Mouse (Mus musculus) kidney, adult 9 months (tissue): ENCODE results near the gene Gng12.
"Not testable (repeated sequence)": the region's sequence is repeated elsewhere in the genome, so short reads cannot be mapped to it uniquely, and the experiment has no call there.

Experiments
- DNase-seq: peaks from one replicate; pipeline ENCODE4 v3.0.0; 2022

Gene Gng12

DNA sequence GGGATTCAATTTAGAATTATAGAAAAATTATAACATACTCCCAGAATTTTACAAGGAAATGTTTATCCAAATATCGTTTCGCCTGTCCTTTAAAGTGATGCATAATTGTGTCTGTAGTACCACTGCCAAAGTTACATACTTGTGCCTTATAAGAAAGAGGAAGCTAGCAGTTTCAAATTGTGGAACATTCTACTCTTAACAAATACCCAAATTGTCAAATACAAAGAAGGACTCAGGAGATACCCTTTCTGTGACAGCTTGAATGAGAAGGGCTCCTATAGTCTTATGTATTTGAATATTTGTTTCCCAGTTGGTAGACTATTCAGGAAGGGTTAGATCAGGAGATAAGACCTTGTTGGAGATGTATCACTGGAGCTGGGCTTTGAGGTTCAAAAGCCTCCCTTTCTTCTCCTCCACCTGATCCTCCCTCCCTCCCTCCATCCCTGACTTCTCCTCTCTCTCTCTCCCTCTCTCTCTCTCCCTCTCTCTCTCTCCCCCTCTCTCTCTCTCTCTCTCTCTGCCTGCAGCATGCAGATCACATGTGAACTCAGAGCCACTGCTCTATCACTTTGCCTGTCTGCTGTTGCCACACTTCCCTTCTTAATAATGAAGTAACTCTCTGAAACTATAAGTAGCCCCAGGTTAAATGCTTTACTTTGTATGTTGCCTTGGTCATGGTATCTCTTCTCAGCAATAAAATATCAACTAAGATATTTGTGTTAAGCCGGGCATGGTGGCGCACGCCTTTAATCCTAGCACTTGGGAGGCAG is 62.5 kb downstream of the Gng12 start:
- DNase-seq: no peak

GRCm38 (mm10) chr6:66962582-66963043 is 66.4 kb downstream of the Gng12 start:
- peak; percentile 83 for DNase-seq

GRCm38 (mm10) chr6:66963068-66963467 is 66.9 kb downstream of the Gng12 start:
- no peak for DNase-seq

GRCm38 (mm10) chr6:66963651-66964050 is 67.5 kb downstream of the Gng12 start:
- not testable (repeated sequence) for DNase-seq

DNA sequence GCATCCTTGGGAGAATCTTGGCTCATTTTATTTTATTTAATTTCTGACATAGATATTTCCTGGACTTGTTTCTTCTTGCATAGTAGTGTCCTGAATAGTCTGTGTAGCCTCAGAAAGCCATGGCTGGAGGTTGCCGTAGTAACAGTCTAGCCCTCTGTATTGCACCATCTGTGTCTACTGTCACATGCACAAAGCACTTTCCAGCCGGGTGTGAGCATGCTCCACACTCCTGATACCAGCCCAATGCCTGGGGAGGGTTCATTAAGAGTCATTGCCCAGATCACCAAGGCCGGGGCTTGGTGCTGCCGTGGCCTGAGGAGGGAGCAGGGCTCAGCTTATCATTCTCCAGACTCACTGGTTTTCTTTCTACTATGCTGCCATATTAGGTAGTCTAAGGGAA is 68.0 kb downstream of the Gng12 start:
- no peak for DNase-seq

DNA sequence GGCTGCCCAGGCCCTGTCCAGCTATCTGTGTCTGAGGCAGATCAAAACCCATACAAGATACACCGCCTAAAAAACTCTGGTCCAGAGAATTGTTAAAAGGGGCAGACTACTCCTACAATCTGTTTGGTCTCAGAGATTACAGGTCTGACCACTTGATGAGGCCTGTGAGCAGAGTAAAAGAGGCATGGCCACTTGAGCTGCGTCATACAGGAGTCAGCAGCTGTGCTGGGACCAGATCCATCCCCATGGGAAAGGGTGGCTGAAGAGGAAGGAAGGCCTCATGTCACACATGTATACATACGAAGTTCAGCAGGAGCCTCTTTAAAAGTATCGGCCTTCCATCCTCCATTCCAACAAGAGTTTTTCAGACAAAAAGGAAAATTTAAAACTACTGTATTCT is 69.0 kb downstream of the Gng12 start:
- DNase-seq: no peak

DNA sequence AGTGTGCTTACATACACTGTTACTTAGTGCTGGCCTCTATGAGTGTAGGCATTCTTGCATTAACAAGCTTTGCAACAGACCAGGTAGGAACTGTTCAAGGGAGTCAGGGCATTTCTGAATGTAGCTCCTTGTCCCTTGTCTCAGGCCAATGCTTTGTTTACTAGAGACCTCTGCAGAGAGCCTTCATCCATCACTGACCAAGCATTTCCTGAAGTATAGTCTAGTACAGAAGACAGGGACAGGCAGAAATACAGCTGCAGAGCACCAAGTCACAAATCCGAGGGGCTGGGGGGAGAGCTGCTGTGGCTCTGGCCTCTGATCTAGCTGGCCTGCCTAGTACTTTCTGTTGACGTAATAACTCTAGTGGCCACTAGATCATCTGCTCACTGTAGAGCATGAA is 71.6 kb downstream of the Gng12 start:
- DNase-seq: peak; percentile 85

DNA sequence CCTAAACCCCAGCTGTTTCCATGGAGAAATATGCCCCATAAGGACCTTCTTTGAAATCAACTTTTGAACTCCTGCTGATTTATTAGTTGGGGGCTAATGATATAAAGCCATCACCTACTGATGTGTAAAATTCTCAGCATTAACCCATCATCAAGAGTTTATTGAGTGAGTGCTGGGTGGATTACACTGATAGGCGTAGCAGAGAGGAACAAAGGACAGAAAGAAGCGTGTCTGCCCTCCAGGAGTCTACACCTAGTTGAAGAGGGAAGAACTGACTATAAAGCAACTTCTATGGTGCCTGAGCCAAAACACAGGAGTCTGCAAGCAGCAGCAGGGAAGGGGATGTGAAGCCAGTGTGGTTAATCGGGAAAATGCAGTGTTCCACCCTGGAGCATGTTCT is 73.2 kb downstream of the Gng12 start:
- no peak for DNase-seq

DNA sequence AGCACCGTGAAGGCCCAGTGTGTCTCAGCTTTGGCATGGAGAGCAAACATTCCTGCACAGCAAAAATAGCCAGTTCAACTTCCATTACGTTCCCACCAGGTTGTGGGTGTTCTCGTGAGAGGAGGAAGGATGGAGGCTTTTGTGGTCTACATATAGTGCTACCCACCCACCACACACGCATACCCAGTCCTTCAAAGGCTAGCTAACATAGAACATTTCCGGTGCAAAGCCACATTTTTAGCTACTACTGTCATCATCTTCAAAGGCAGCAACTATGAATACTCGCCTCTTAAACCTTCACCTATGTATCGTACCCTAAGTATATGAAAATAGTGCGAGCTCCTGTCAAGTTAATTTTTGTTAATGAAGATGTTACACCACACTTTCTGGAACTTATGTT is 76.1 kb downstream of the Gng12 start:
- DNase-seq: peak; percentile 44

- no peak for DNase-seq
Measured at GRCm38 (mm10) chr6:66973180-66973579, 77.0 kb downstream of the Gng12 start.

- no peak for DNase-seq
Measured at GRCm38 (mm10) chr6:66975522-66975921, 79.3 kb downstream of the Gng12 start.

GRCm38 (mm10) chr6:66979197-66979596 is 83.0 kb downstream of the Gng12 start:
- DNase-seq: no peak

- peak; percentile 67 for DNase-seq
Measured at GRCm38 (mm10) chr6:66980040-66980439, 83.8 kb downstream of the Gng12 start.

DNA sequence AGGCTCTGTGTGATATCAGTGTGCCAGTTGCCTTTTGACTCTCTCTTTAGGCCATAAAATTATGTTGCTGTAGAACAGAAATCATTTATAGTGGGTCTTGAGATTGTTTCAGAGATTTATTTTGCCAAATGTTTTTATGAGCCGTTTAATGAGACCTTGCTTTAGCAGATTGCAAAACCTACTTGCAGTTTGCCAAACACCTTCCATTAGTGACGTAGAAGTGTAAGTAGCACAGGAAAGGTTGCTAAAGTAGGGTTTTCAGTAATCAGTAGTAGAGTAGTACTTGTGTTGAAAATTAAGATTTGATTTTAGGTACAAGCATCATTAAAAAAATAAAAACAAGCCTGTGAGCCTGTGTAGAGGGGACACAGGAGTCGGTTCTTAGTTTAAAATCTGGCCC is 85.2 kb downstream of the Gng12 start:
- DNase-seq: no peak

GRCm38 (mm10) chr6:66981864-66982263 is 85.7 kb downstream of the Gng12 start:
- peak; percentile 80 for DNase-seq

DNA sequence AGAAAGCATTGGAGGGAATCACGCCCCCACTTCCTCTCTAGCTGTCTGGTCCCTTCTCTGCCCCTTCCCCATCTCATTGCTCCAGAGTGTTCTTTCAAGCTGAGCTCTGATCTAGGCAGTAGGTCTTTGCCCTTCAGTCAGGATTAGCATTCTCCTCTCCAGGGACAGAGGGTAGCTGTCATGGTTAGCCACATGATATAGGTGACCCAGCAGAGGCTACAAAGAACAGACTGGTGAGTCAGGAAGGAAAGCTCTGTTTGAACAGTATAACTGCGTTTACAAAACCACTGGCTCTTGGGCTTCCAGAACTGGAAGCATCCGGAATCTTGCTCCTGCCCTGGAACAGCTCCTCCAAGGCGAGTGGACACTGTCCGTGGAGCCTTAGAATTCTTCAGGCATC is 87.9 kb downstream of the Gng12 start:
- no peak for DNase-seq

- no peak for DNase-seq
Measured at GRCm38 (mm10) chr6:66984672-66985071, 88.5 kb downstream of the Gng12 start.

DNA sequence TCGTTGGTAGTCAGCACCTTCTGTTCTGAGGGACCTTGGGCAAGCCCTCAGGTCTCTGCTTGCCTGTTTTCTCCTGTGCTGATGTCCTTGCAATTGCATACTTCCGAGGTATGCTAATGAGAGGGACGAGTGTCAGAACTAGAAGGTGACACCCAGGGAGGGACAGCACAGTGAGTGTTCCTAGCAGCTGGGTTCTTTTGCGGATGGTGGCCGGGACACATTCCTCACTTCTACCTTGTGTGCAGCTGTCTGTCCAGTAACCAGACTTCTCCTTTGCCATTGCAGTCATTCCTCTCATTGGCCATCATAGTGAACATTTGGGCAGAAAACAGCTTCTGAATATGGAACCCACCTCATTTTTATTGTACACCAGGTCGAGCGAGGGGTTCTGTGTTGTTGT is 89.3 kb downstream of the Gng12 start:
- no peak for DNase-seq

- DNase-seq: no peak
Measured at GRCm38 (mm10) chr6:66986063-66986462, 89.9 kb downstream of the Gng12 start.

DNA sequence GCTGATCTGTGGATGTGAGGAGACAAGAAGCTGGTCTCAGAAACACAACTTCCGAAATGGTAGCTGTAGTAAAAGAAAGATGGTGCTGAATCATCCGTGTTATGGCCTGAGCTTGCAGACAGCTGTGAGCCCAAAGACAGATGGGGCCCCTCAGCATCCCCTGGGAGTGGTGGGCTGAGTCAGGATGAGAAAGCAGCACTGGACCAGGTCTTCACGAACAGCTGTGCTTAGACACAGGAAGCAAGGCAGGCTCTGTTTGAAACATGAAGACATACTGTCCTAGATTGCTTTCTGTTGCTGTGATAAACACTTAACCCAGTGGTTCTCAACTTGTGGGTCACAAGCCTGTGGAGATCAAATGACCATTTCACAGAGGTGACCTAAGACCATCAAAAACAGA is 91.4 kb downstream of the Gng12 start:
- DNase-seq: no peak

DNA sequence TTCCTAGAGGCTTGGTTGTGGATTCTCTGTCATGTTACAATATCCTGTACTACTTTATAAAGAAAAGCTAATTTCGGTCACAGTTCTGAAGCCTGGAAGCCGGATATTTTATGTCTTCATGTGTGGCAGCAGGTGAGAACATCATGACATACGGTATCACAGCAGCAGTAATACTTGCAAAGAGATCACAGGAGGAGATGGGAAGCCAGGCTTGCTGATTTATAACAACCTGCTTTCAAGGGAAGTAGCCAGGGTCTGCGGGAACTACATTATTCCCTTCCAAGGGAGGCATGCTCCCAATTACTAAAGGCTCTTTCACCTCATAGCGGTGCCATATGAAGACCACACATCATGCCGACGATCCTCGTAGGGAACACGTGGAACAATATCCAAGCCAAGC is 92.2 kb downstream of the Gng12 start:
- no peak for DNase-seq

DNA sequence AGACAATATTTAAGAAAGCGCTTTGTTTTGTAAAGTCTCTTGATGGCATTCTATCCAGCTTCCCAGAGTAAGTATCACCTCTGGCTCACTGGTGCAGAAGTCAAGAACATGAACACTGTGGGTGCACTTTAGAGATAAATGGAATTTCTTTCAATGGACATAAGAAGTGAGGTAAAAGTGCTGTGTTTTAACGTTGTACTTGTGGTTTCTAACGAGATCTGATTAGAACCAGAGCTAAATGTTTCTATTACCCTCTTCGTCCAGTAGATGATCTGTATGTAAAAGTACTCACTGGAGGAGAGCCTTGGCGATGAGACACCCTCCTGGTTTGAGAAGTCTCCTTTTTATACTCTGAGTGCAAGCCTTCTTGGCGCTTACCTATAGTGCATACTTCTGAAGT is 92.8 kb downstream of the Gng12 start:
- DNase-seq: no peak

GRCm38 (mm10) chr6:66989518-66989917 is 93.3 kb downstream of the Gng12 start:
- peak; percentile 61 for DNase-seq

DNA sequence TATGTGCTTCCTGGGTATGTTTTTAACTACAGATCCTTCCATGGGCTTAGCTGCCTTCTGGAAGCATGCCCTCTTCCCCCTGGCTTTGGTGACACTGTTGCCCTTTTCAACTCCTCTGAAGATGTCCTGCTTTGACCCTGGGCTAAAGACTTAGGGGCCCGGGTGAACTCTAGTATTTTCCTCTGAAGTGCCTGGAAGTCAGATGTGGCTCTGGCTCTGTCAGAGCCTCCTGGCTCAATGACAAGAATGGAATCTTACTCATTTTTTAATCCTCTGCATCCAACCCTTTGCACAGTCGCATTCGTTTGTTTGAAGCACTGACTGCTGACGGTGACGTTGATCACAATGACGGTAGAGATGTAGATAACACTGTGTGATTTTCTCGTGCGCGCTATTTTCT is 96.0 kb downstream of the Gng12 start:
- DNase-seq: peak; percentile 50

DNA sequence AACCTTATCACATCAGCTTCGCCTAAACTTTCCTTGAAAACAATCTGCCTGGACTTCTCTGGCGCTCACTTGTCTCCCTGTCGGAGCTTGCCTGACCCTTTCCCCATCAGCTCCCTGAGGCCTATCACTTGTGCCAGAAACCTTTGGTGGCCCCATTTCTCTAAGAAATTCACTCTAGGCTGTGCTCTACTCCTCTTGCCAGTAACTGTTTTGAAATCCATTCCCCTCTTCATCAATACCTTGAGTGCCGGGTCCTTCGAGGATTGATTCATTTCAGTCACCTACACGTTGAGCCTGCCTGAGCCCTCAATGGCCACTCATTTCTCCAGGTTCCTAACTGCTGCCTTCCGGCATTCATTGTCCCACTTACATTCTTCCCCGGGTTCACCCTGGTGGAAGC is 96.6 kb downstream of the Gng12 start:
- no peak for DNase-seq
